Mouse (Mus musculus): ENCODE measurements around the gene Gm14569. TPM values are rescaled to one million over a fixed set of nuclear protein-coding genes. Genes with fewer than 3 reads are reported as not detected.

Gm14569 gene
- polyA plus RNA-seq (2012), result not detected in 2 replicates

DNA sequence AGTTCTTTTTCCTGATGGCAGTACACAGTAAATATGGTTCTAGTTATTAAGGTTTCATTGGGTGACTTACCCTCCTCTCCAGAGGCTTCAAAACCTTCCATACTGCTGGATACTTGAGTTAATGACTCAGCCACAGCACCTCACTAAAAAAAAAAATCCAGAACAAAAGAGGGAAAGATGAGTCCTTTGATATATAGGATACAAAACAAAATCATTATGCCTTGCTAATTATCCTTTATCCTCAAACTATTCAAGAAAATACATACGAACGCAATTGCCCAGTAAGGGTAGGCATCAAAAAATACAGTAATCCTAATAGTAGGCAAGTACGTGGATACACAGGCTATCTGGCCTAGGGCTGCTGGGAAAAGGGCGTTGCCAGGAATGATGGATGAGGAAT is at the start of gene Gm14569:
Gene Gm14569, minus strand, starts transcription at position 101 of the 400 bp plus-strand sequence.
- TF ChIP-seq TAL1 (IDR thresholded peaks at IDR 0.05; ENCODE audit: low read length) (no peak), GATA1 (IDR thresholded peaks at IDR 0.05; ENCODE audit: low read length) (no peak)
- no peaks in the 10 kb centered on the region for H3K9me3 ChIP-seq (ENCODE audit: control insufficient read depth, low read length)
- H3K27me3 ChIP-seq (ENCODE audit: control insufficient read depth), result no peaks in the 10 kb centered on the region
- no peaks in the 10 kb centered on the region for H3K36me3 ChIP-seq (ENCODE audit: control insufficient read depth)
- H3K4me3 ChIP-seq (replicated peaks), result no peak within 1 kb of the TSS
- H3K4me1 ChIP-seq (ENCODE audit: control insufficient read depth), result no peaks in the 10 kb centered on the region

DNA sequence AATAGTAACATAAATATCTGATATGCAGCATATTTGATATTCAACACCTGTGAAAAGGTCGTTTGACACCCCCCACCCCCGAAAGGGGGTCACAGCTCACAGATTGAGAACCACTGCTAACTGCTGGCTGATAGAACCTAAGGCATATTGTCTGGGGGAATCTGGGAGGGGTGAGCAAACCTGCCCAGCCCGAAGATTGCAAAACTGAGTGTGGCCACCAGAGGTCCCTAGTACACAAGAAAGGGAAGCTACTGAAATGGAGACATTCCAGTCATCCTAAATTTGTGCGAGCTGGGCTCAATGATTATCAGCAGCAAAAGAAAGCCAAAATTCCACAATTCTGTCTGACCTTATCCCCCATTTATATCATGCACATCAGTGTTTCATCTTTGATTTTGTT is 42.9 kb upstream of the Gm14569 start:
- Histone ChIP-seq H3K4me1 (ENCODE audit: control insufficient read depth) (no peaks in the 10 kb centered on the region), H3K36me3 (ENCODE audit: control insufficient read depth) (no peaks in the 10 kb centered on the region), H3K9me3 (ENCODE audit: control insufficient read depth, low read length) (no peaks in the 10 kb centered on the region), H3K27me3 (ENCODE audit: control insufficient read depth) (no peaks in the 10 kb centered on the region), H3K4me3 (replicated peaks) (no peak overlapping the region)
- TF ChIP-seq TAL1 (IDR thresholded peaks at IDR 0.05; ENCODE audit: low read length), result no peak
- TF ChIP-seq GATA1 (IDR thresholded peaks at IDR 0.05; ENCODE audit: low read length), result no peak

DNA sequence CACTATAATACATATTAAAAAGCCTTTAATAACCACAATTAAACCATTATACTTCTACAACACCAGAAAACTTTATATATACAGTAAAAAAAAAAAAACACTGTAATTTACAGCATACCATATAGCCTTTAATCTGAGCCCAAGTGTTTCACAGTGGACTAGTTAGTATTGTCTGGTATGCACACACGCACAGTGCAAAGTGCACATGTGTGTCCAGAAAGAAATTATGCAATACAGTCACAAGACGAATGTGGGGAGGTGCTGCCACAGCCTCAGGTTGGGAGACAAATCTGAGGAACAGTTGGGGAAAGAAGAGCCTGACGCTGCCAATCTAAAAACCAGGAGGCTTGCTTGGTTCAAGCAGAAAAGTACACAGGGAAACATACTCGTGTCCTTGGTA is 42.1 kb upstream of the Gm14569 start:
- H3K4me3 ChIP-seq (replicated peaks), result no peak overlapping the region
- no peaks in the 10 kb centered on the region for H3K4me1 ChIP-seq (ENCODE audit: control insufficient read depth)
- no peaks in the 10 kb centered on the region for H3K9me3 ChIP-seq (ENCODE audit: control insufficient read depth, low read length)
- TF ChIP-seq TAL1 (IDR thresholded peaks at IDR 0.05; ENCODE audit: low read length) (no peak), GATA1 (IDR thresholded peaks at IDR 0.05; ENCODE audit: low read length) (no peak)
- no peaks in the 10 kb centered on the region for H3K27me3 ChIP-seq (ENCODE audit: control insufficient read depth)
- H3K36me3 ChIP-seq (ENCODE audit: control insufficient read depth), result no peaks in the 10 kb centered on the region

DNA sequence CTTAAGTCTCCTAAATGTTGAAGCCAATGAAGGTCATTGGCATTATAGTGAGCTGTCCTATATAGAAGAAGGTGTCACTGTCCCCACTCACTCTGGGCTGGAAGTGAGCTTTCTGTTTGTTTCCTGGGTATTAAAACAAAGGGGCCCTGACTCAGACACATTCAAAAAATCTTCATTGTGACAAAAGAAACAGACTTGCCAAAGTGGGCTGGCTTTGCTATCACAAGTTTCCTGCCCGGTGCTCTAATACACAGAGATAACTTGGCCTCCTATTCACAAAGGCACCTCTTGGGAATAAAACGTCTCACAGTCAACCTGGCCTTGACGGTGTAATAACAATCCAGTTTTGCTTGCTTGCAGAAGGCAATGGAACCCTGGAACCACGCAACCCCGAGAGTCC is 38.6 kb upstream of the Gm14569 start:
- H3K4me1 ChIP-seq (ENCODE audit: control insufficient read depth), result no peaks in the 10 kb centered on the region
- TF ChIP-seq TAL1 (IDR thresholded peaks at IDR 0.05; ENCODE audit: low read length) (no peak), GATA1 (IDR thresholded peaks at IDR 0.05; ENCODE audit: low read length) (no peak)
- no peaks in the 10 kb centered on the region for H3K27me3 ChIP-seq (ENCODE audit: control insufficient read depth)
- no peaks in the 10 kb centered on the region for H3K9me3 ChIP-seq (ENCODE audit: control insufficient read depth, low read length)
- no peak overlapping the region for H3K4me3 ChIP-seq (replicated peaks)
- H3K36me3 ChIP-seq (ENCODE audit: control insufficient read depth), result no peaks in the 10 kb centered on the region

DNA sequence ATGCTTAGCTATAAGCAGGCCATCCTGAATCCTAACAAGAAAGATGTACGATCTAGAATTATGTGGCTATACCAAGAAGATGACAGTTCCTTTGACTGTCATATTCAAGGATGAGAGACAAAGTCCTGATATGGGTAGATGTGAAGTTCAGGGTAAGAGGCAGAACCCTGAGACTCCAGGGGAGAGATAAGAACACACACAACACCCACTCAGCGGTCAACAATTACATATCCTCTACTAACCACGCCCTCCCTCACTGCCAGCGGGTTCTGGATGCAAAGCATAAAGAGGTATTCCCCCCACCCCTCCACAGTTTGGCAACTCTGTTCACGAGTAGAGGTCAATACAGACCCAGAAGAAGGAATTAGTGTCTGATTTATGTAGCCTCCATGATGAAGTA is 32.1 kb upstream of the Gm14569 start:
- no peaks in the 10 kb centered on the region for H3K4me1 ChIP-seq (ENCODE audit: control insufficient read depth)
- H3K4me3 ChIP-seq (replicated peaks), result no peak overlapping the region
- H3K36me3 ChIP-seq (ENCODE audit: control insufficient read depth), result no peaks in the 10 kb centered on the region
- TF ChIP-seq TAL1 (IDR thresholded peaks at IDR 0.05; ENCODE audit: low read length) (no peak), GATA1 (IDR thresholded peaks at IDR 0.05; ENCODE audit: low read length) (no peak)
- H3K9me3 ChIP-seq (ENCODE audit: control insufficient read depth, low read length), result no peaks in the 10 kb centered on the region
- no peaks in the 10 kb centered on the region for H3K27me3 ChIP-seq (ENCODE audit: control insufficient read depth)

DNA sequence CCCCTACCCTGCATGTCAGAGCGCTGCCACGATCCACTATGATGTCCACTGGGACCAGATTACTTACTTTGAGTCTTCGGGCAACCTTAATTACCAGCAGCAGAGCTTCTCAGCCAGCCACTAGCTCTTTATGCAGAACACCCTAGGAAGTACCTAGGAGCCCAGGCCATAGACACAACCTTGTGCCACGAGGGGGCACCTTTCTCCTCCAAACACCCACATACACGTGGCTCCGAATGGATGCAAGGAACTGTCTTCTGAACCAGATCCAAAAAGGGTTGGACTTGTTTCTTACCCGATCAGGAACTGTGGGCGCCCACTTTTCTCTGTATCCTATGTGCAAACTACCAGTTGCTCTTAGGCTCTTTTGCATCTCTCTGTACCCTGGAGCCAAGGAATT is 22.1 kb upstream of the Gm14569 start:
- no peaks in the 10 kb centered on the region for H3K4me1 ChIP-seq (ENCODE audit: control insufficient read depth)
- H3K27me3 ChIP-seq (ENCODE audit: control insufficient read depth), result no peaks in the 10 kb centered on the region; the same call in 1 of the 2 replicates
- TF ChIP-seq TAL1 (IDR thresholded peaks at IDR 0.05; ENCODE audit: low read length) (no peak), GATA1 (IDR thresholded peaks at IDR 0.05; ENCODE audit: low read length) (no peak)
- H3K36me3 ChIP-seq (ENCODE audit: control insufficient read depth), result no peaks in the 10 kb centered on the region
- no peak overlapping the region for H3K4me3 ChIP-seq (replicated peaks)
- H3K9me3 ChIP-seq (ENCODE audit: control insufficient read depth, low read length), result no peaks in the 10 kb centered on the region

DNA sequence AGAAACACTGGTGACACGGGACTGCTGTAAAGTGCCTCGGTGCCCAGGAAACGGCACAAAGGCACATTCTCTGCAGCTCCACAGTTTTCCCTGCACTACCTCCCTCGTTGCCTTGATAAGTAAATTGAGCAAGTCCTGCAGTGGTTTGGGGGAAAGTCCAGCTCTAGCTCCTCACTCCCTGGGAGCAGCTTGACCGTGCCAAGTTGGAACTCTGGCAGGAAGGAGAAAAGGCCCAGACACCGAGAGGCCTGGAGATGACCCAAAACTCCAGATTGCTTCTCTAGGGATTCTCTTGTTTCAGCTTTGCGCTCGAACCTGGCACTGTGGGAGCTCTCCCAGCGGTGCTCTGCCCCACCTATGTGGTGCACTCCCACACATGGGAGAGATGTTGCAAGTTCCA is 21.6 kb upstream of the Gm14569 start:
- no peaks in the 10 kb centered on the region for H3K4me1 ChIP-seq (ENCODE audit: control insufficient read depth)

DNA sequence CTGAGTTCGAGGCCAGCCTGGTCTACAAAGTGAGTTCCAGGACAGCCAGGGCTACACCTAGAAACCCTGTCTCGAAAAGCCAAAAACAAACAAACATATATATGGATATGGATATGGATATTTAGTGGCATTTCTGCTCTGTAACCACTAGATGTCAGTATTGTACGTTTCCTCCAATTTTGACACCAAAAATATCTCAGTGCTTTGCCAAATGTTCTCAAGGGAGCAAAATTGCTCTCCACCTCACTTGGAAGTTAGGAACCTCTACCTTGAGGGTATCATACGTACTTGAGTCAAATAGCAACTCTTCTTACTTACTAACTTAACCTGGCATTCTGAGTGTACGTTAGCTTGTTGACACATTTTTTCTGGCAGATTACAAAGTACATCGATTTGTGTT is 15.2 kb upstream of the Gm14569 start:
- H3K4me1 ChIP-seq (ENCODE audit: control insufficient read depth), result no peaks in the 10 kb centered on the region
- no peaks in the 10 kb centered on the region for H3K36me3 ChIP-seq (ENCODE audit: control insufficient read depth)
- no peaks in the 10 kb centered on the region for H3K27me3 ChIP-seq (ENCODE audit: control insufficient read depth)
- no peak for TF ChIP-seq GATA1 (IDR thresholded peaks at IDR 0.05; ENCODE audit: low read length)
- no peak for TF ChIP-seq TAL1 (IDR thresholded peaks at IDR 0.05; ENCODE audit: low read length)
- H3K9me3 ChIP-seq (ENCODE audit: control insufficient read depth, low read length), result no peaks in the 10 kb centered on the region
- H3K4me3 ChIP-seq (replicated peaks), result no peak overlapping the region

More for the DNA sequence above, 21.6 kb upstream of the Gm14569 start:
- Histone ChIP-seq H3K4me3 (replicated peaks) (no peak overlapping the region), H3K27me3 (ENCODE audit: control insufficient read depth) (no peaks in the 10 kb centered on the region; the same call in 1 of the 2 replicates), H3K36me3 (ENCODE audit: control insufficient read depth) (no peaks in the 10 kb centered on the region), H3K9me3 (ENCODE audit: control insufficient read depth, low read length) (no peaks in the 10 kb centered on the region)
- TF ChIP-seq TAL1 (IDR thresholded peaks at IDR 0.05; ENCODE audit: low read length), result no peak
- TF ChIP-seq GATA1 (IDR thresholded peaks at IDR 0.05; ENCODE audit: low read length), result no peak

DNA sequence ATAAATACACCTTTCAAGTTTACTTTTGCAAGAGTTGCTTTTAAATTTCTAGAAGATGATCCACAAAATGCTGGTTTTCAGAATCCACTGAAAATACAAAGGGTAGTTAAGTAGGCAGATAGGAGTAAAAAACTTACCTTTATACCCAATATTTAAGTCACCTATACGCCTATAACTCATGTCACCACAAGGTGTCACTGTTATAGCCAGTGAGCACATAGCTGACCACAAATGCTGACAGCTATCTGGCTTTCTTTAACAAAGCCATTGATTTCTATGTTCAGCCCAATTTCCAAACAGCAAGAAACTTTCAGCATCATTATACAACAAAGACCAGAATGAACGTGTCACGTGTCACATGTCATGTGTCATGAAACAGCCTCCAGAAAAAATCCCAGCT is 2.1 kb downstream of the Gm14569 start:
- Histone ChIP-seq H3K4me3 (replicated peaks) (no peak overlapping the region), H3K36me3 (ENCODE audit: control insufficient read depth) (no peaks in the 10 kb centered on the region), H3K4me1 (ENCODE audit: control insufficient read depth) (no peaks in the 10 kb centered on the region), H3K9me3 (ENCODE audit: control insufficient read depth, low read length) (no peaks in the 10 kb centered on the region), H3K27me3 (ENCODE audit: control insufficient read depth) (no peaks in the 10 kb centered on the region)
- TF ChIP-seq TAL1 (IDR thresholded peaks at IDR 0.05; ENCODE audit: low read length) (no peak), GATA1 (IDR thresholded peaks at IDR 0.05; ENCODE audit: low read length) (no peak)

DNA sequence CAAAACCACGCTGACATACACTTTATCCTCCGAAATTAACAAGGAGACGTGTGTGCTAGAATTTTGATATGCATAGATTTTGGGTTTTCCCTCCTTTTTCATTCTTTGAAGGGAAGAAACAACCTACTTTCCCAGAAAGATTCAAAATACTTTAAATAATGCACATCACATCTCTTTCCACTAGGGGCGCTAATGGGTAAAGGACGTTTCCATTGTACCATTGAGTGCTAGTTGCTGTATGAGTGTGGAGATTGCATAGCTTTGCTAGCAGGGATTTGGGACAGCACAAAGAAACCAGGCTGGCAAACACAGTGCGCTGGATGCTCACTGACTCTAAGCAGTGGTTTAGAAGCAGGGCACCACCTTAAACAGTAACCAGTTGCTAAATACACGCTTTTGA is 3.6 kb downstream of the Gm14569 start:
- Histone ChIP-seq H3K4me3 (replicated peaks) (no peak overlapping the region), H3K4me1 (ENCODE audit: control insufficient read depth) (no peaks in the 10 kb centered on the region), H3K9me3 (ENCODE audit: control insufficient read depth, low read length) (no peaks in the 10 kb centered on the region), H3K27me3 (ENCODE audit: control insufficient read depth) (no peaks in the 10 kb centered on the region), H3K36me3 (ENCODE audit: control insufficient read depth) (no peaks in the 10 kb centered on the region)
- no peak for TF ChIP-seq TAL1 (IDR thresholded peaks at IDR 0.05; ENCODE audit: low read length)
- TF ChIP-seq GATA1 (IDR thresholded peaks at IDR 0.05; ENCODE audit: low read length), result no peak
